Mouse (Mus musculus): ENCODE results near the gene LTO1. TPM values are rescaled to one million over a fixed set of nuclear protein-coding genes. Genes with fewer than 3 reads are reported as not detected.

The LTO1 gene
- total RNA-seq, 2 experiments from 2014 or later: 14.5 to 49.5 TPM

Other genes with a start within 250 kb of the LTO1 start
- not detected in 2 replicates for gene Ano1, start 163.1 kb upstream of the LTO1 start, total RNA-seq (2015)
- gene Ano1, start 163.1 kb upstream of the LTO1 start, total RNA-seq (2017): 0.33 TPM in 1 of 2 replicates, not detected in the other
- 0.66 and 0.96 TPM in 2 replicates for gene Fgf3, start 77.0 kb upstream of the LTO1 start, total RNA-seq (2015)
- gene Fgf3, start 77.0 kb upstream of the LTO1 start, total RNA-seq (2017): 0.20 and 0.51 TPM in 2 replicates
- gene Fgf4, start 67.7 kb upstream of the LTO1 start, total RNA-seq (2015): not detected in 2 replicates
- gene Fgf4, start 67.7 kb upstream of the LTO1 start, total RNA-seq (2017): not detected in 2 replicates
- gene Fgf15, start 18.6 kb upstream of the LTO1 start, total RNA-seq (2015): not detected in 2 replicates
- gene Fgf15, start 18.6 kb upstream of the LTO1 start, total RNA-seq (2017): not detected in 2 replicates
- gene Ccnd1, start 24.8 kb downstream of the LTO1 start, total RNA-seq (2015): 8.1 and 11.1 TPM in 2 replicates
- 5.2 and 5.5 TPM in 2 replicates for gene Ccnd1, start 24.8 kb downstream of the LTO1 start, total RNA-seq (2017)

All from megakaryocyte, adult 5-6 weeks (primary cell).